Mouse (Mus musculus): ENCODE results near the gene Gpr62.

GRCm38 (mm10) chr9:106461641-106462429, 3.9 kb downstream of the Gpr62 start:
- no peak for TF ChIP-seq CTCF (IDR thresholded peaks at IDR 0.05; ENCODE audit: borderline replicate concordance, insufficient read depth, low read length)
- no peak for TF ChIP-seq POLR2A (IDR thresholded peaks at IDR 0.05; ENCODE audit: low read depth, low read length)
